Mouse (Mus musculus): ENCODE measurements around the gene Pnn. TPM values are rescaled to one million over a fixed set of nuclear protein-coding genes. Genes with fewer than 3 reads are reported as not detected.

The Pnn gene
- 68.6 and 69.4 TPM in 2 replicates for polyA plus RNA-seq (2016; fragmentation: Nextera tagmentation; extraction: Ambion mirVana)

DNA sequence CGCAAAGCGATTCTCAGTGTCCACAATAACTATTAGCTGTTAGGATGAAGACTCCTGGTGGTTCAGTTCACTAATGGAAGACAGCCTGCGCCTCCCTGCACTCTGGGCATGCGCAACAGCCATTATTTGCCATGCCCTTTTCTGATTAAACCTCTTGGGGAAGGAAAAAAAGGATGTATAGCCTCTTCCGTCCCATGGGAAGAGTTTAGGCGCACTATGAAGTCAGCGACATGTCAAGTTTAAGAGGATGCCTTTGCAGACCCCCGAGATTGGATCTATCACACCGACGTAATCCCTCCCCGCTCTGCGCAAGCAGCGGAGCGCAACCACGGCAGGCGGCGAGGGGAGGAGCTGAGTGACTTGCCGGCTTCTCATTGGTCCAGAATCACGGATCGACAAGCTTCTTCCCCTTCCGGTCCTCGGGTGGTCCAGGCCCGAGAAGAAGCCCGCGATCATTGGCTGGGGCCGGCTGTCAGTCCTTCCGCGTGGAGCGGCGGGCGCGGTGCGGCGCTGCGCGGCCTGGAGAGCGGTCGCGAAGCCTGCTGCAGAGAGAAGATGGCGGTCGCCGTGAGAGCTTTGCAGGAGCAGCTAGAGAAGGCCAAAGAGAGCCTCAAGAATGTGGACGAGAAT lies at the start of gene Pnn:
Pnn (plus strand) TSS at position 437 of the 630 bp plus-strand sequence.
- Histone ChIP-seq H3K9me3 (replicated peaks) (no peaks in the 10 kb centered on the region), H3K27me3 (replicated peaks) (no peaks in the 10 kb centered on the region; the same call in 1 of the 2 replicates), H3K4me3 (peak within 1 kb of the TSS; percentile 96), H3K4me1 (peaks cover 25% of the 10 kb centered on the region), H3K27ac (peak within 1 kb of the TSS; percentile 88), H3K9ac (peak within 1 kb of the TSS; percentile 94), H3K4me2 (peak within 1 kb of the TSS; percentile 86), H3K36me3 (peaks cover 36% of the 10 kb centered on the region)
- under 1% methylated on average over 43 of the region's 43 CpGs for WGBS (ENCODE audit: insufficient replicate concordance)
- peak; percentile 99 for ATAC-seq

DNA sequence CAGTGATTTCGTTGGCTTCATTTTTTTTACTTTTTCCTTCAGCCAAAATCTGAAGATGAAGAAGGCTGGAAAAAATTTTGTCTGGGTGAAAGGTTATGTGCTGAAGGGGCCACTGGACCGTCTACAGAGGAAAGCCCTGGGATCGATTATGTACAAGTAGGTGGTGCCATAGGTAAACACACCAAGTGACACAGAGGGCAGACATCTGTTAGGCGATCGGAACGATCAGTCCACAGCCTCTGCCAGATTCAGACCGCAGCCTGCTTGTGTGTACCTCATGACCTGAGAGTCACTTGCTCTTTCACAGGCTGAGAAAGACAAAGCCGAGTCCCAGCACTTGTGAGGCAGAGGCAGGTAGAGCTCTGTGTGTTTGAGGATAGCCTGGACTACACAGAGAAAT lies 48.7 kb upstream of the Pnn start:
- H3K27ac ChIP-seq, result no peak overlapping the region
- no peak for ATAC-seq
- H3K9ac ChIP-seq, result no peak overlapping the region
- H3K4me3 ChIP-seq, result no peak overlapping the region
- H3K4me2 ChIP-seq, result no peak overlapping the region
- H3K27me3 ChIP-seq (replicated peaks), result no peaks in the 10 kb centered on the region
- H3K9me3 ChIP-seq (replicated peaks), result no peaks in the 10 kb centered on the region
- 75% methylated on average over 8 of the region's 8 CpGs for WGBS (ENCODE audit: insufficient replicate concordance)
- peaks cover 12% of the 10 kb centered on the region for H3K4me1 ChIP-seq
- H3K36me3 ChIP-seq, result peaks cover 74% of the 10 kb centered on the region

DNA sequence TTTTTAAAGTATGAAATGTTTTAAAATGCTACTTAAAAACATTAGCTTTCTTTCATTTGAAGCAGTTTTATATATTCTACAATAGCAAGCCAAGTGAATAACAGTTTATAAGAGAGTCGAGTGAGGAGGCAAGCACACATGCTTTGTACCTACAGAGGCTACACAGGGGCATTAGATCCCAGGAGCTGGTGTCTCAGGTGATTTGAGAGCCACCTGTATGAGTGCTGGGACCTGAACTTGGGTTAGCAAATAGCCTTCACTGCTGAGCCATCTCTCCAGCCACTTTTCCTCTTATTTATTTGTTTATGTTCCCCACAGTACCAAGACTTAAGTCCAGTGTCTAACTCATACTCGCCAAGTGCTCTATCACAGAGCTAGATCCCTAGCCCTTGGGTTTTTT lies 46.8 kb upstream of the Pnn start:
- peaks cover 83% of the 10 kb centered on the region for H3K36me3 ChIP-seq
- WGBS (ENCODE audit: insufficient replicate concordance), result 83% methylated on average over 2 of the region's 2 CpGs
- H3K9ac ChIP-seq, result no peak overlapping the region
- H3K4me2 ChIP-seq, result no peak overlapping the region
- H3K9me3 ChIP-seq (replicated peaks), result no peaks in the 10 kb centered on the region
- no peak for ATAC-seq
- no peak overlapping the region for H3K27ac ChIP-seq
- H3K4me3 ChIP-seq, result no peak overlapping the region
- H3K4me1 ChIP-seq, result peaks cover under 1% of the 10 kb centered on the region; the same call in 1 of the 2 replicates
- no peaks in the 10 kb centered on the region for H3K27me3 ChIP-seq (replicated peaks)

DNA sequence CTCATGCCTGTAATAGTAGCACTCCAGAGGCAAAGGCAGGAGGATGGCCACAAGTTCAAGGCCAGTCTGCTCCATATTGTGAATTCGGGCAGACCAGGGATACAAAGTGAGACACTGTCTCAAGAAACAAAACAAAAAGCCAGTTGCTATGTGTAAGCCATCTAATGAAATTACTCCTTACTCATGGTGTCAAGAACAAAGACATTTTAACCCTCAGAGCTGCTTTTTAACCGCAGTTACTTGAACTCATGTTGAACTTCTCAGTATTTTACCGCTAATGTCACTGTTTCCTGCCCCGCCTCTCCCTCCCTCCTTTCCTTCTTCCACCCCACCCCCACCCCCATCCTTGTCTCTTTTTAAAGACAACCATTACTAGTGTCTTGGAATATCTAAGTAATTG lies 45.4 kb upstream of the Pnn start:
- Histone ChIP-seq H3K9ac (no peak overlapping the region), H3K9me3 (replicated peaks) (no peaks in the 10 kb centered on the region), H3K27ac (no peak overlapping the region), H3K27me3 (replicated peaks) (no peaks in the 10 kb centered on the region), H3K36me3 (peaks cover 83% of the 10 kb centered on the region), H3K4me1 (no peaks in the 10 kb centered on the region), H3K4me2 (no peak overlapping the region), H3K4me3 (no peak overlapping the region)
- ATAC-seq, result no peak
- WGBS (ENCODE audit: insufficient replicate concordance), result 74% methylated on average over 4 of the region's 4 CpGs

DNA sequence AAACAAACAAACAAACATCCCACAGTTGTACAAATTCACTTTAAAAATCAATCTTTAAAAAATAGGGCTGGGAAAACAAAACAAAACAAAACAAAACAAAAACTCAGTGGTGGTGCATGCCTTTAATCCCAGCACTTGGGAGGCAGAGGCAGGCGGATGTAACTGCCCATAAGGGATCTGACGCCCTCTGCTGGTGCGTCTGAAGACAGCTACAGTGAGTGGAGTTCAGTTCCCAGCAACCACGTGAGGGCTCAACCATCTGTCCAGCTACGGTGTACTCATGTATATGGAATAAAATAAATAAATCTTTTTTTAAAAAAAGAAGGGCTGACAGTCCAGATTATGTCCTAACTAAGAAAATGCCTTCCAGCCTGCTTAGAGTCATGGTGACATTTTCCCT lies 34.6 kb upstream of the Pnn start:
- ATAC-seq, result 0 out of 2 replicates have a peak, but pooled peaks have one; percentile 46
- Histone ChIP-seq H3K27ac (no peak overlapping the region), H3K4me2 (no peak overlapping the region), H3K27me3 (replicated peaks) (no peaks in the 10 kb centered on the region), H3K9ac (no peak overlapping the region), H3K36me3 (peaks cover 18% of the 10 kb centered on the region), H3K4me3 (no peak overlapping the region), H3K4me1 (no peaks in the 10 kb centered on the region), H3K9me3 (replicated peaks) (no peaks in the 10 kb centered on the region)
- 33% methylated on average over 5 of the region's 5 CpGs for WGBS (ENCODE audit: insufficient replicate concordance)

DNA sequence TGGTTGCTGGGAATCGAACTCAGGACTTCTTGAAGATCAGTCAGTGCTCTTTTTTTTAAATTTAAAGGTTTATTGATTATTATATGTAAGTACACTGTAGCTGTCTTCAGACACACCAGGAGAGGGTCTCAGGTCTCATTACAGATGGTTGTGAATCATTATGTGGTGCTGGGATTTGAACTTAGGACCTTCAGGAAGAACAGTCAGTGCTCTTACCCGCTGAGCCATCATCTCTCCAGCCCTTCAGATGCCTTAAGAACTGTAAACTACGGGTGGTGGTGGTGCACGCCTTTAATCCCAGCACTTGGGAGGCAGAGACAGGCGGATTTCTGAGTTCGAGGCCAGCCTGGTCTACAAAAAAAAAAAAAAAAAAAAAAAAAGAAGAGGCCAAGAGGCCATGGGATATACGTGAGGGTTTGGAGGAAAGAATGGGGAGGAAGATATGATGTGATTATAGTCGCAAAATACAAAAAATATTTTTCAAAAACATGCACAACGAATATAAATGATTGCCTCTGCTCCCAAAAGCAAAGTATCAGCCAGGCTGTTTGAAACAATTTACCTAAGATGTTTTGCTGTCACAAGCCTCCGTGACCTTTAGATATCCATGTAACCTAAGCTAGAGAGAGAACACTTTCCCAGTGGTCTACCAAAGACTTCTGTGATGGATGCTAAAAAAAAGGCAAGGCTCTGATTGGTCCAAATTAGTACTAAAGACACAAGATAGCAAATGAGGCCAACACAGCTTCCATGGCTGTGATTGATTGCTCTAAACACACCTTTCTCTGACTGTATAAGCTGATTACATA lies 27.3 kb upstream of the Pnn start:
- Histone ChIP-seq H3K4me3 (peak overlapping the region; percentile 16; the same call in 1 of the 2 replicates), H3K4me2 (peak overlapping the region; percentile 48), H3K36me3 (peaks cover 27% of the 10 kb centered on the region), H3K27me3 (replicated peaks) (no peaks in the 10 kb centered on the region), H3K4me1 (peaks cover 23% of the 10 kb centered on the region), H3K27ac (peak overlapping the region; percentile 85), H3K9me3 (replicated peaks) (no peaks in the 10 kb centered on the region), H3K9ac (peak overlapping the region; percentile 44)
- ATAC-seq, result no peak
- WGBS (ENCODE audit: insufficient replicate concordance), result 52% methylated on average over 10 of the region's 10 CpGs

DNA sequence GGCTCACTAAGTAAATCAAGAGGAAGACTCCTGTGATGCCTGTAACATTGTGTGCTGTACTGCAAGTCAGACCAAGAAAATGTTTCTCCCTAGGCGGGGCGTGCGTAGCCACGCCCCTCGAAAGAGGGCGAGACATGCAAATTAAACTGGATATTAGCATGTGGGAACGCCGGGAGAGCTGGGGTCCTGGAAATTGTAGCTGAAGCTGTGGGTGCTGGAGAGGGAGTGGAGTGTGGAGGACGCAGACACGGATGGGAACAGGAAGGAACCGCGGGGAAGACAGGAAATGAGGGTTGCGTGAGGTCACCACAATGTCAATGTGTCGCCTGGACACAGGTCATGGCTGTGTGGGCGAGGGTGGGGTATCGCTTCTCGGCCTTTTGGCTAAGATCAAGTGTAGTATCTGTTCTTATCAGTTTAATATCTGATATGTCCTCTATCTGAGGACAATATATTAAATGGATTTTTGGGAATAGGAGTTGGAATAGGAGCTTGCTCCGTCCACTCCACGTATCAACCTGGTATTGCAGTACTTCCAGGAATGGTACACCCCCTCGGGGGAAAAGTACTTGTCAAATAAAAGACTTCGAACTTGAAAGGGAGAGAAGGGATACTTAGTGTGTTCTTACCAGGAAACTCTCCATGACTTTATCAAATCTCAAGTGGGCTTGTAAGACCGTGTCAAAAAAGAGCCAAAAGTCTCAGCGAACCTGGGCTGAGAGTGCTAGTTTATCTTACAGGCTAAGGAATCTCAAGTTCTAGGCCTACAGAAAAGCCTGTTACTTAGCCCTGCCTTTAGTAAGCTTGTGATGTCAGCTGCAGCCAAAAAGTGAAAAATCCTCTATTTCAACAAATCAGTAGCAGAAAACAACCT lies 26.5 kb upstream of the Pnn start:
- ATAC-seq, result peak; percentile 91
- Histone ChIP-seq H3K4me1 (peaks cover 23% of the 10 kb centered on the region), H3K9ac (peak overlapping the region; percentile 44), H3K27me3 (replicated peaks) (no peaks in the 10 kb centered on the region), H3K36me3 (peaks cover 35% of the 10 kb centered on the region), H3K9me3 (replicated peaks) (no peaks in the 10 kb centered on the region), H3K27ac (peak overlapping the region; percentile 85), H3K4me2 (peak overlapping the region; percentile 48), H3K4me3 (peak overlapping the region; percentile 16; the same call in 1 of the 2 replicates)
- WGBS (ENCODE audit: insufficient replicate concordance), result 2% methylated on average over 23 of the region's 23 CpGs

DNA sequence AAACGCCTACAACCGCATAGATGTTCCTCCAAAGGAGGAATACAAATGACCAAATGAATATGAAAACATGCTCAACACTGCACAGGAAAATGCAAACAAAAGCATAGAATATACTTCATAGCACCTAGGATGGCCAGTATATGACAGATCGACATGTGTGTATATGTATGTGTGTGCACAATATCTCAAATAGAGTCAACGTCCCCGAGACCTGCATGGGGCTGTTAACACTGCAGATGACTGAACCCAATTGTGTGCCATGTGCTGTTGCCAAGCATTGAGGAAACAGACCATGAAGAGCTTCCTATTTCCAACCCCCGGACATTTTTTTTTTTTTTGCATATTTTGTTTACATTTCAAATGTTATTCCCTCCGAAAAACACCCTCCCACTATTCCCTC lies 25.8 kb upstream of the Pnn start:
- H3K36me3 ChIP-seq, result peaks cover 41% of the 10 kb centered on the region
- H3K9ac ChIP-seq, result no peak overlapping the region; the same call in 1 of the 2 replicates
- H3K9me3 ChIP-seq (replicated peaks), result no peaks in the 10 kb centered on the region
- peaks cover 23% of the 10 kb centered on the region for H3K4me1 ChIP-seq
- no peaks in the 10 kb centered on the region for H3K27me3 ChIP-seq (replicated peaks)
- H3K4me3 ChIP-seq, result no peak overlapping the region
- H3K27ac ChIP-seq, result peak overlapping the region; percentile 85
- no peak for ATAC-seq
- 6% methylated on average over 7 of the region's 7 CpGs for WGBS (ENCODE audit: insufficient replicate concordance)
- H3K4me2 ChIP-seq, result 0 out of 2 replicates have a peak overlapping the region, but pooled peaks have one; percentile 14

DNA sequence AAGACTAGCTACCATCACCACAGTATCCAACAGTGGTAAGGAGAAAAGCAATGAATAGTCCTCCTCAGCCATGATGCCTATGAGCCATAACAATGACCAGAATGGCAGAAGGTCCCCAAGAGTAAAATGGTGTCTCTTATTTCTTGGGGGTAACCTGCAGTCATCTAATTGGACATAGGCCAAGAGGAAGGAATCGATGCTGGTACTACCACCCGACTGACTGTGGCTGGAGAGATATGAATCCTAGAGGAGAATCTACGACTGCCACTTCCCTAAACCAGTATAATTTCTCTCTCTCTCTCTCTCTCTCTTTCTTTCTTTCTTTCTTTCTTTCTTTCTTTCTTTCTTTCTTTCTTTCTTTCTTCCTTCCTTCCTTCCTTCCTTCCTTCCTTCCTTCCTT lies 14.2 kb upstream of the Pnn start:
- Histone ChIP-seq H3K36me3 (peaks cover 78% of the 10 kb centered on the region), H3K9ac (no peak overlapping the region), H3K4me2 (no peak overlapping the region), H3K9me3 (replicated peaks) (no peaks in the 10 kb centered on the region), H3K27ac (no peak overlapping the region), H3K4me3 (no peak overlapping the region), H3K27me3 (replicated peaks) (no peaks in the 10 kb centered on the region), H3K4me1 (peaks cover 55% of the 10 kb centered on the region)
- 52% methylated on average over 3 of the region's 3 CpGs for WGBS (ENCODE audit: insufficient replicate concordance)
- ATAC-seq, result no peak

DNA sequence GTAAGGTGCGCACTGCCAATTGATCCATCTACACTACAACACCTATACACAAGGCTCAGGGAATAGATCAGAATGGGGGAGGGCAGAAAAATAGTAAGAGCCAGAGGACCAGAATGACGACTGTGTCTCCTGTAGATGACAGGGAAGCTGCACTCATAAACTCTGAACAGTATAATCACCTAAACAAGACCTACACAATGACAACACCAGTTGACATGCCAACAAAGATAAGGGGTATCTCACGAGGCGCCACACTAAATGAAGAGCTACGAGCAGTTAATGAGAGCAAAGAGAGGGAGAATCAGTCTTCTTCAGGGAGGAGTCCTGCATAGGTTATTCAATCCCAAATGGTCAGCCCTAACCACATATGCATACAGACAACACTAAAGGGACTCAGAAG lies 13.5 kb upstream of the Pnn start:
- Histone ChIP-seq H3K27ac (peak overlapping the region; percentile 34; the same call in 1 of the 2 replicates), H3K9ac (no peak overlapping the region), H3K4me1 (peaks cover 59% of the 10 kb centered on the region), H3K9me3 (replicated peaks) (no peaks in the 10 kb centered on the region), H3K36me3 (peaks cover 78% of the 10 kb centered on the region), H3K27me3 (replicated peaks) (no peaks in the 10 kb centered on the region), H3K4me2 (peak overlapping the region; percentile 20), H3K4me3 (no peak overlapping the region)
- ATAC-seq, result peak; percentile 83
- 38% methylated on average over 5 of the region's 5 CpGs for WGBS (ENCODE audit: insufficient replicate concordance)

DNA sequence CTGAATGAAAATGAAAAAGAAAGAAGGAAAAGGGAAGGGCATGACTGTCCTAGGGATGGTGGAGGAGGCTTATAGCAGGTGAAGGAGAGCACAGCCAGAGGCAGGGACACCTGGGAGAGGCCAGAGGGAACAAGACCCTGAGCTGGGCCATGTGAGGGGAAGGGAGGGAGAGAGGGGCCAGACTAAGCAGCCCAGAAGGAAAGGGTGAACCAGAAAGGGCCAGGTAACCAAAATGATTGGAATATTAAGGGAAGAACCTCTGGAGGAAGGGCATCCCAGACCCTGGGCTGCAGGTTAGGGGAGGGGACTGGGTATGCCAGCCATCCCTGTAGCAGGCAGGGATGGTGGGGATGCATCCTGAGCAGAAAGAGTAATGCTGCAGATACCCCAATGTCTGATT lies 12.7 kb upstream of the Pnn start:
- H3K36me3 ChIP-seq, result peaks cover 78% of the 10 kb centered on the region
- no peaks in the 10 kb centered on the region for H3K9me3 ChIP-seq (replicated peaks)

More for the DNA sequence above, 12.7 kb upstream of the Pnn start:
- ATAC-seq, result no peak
- no peak overlapping the region for H3K27ac ChIP-seq
- H3K4me2 ChIP-seq, result peak overlapping the region; percentile 20; the same call in 1 of the 2 replicates
- H3K27me3 ChIP-seq (replicated peaks), result no peaks in the 10 kb centered on the region
- H3K9ac ChIP-seq, result no peak overlapping the region
- no peak overlapping the region for H3K4me3 ChIP-seq
- peaks cover 67% of the 10 kb centered on the region for H3K4me1 ChIP-seq
